Mouse (Mus musculus) MEL (cell line): ENCODE results near the gene Hmcn2.

Source experiments
- CHD2 ChIP-seq: IDR thresholded peaks from 2 replicates; pipeline ENCODE4 v1.6.1; 2011; ENCODE audit warnings: low read length, improper control_type of control experiment
- CTCF ChIP-seq, 3 experiments: IDR thresholded peaks in 2 of 3; conservative IDR thresholded peaks in 1 of 3; 2 replicates each; pipeline ENCODE4 v1.5.1; 2011 to 2012; ENCODE audit warnings: low read length in 3 of 3, low read depth in 2 of 3, mild to moderate bottlenecking in 2 of 3, improper control_type of control experiment in 1 of 3, inconsistent platforms in 1 of 3, mixed read lengths in 1 of 3, moderate library complexity in 1 of 3; ENCODE audit not compliant: control insufficient read depth in 1 of 3, insufficient read depth in 1 of 3, poor library complexity in 1 of 3, severe bottlenecking in 1 of 3
- ELF1 ChIP-seq: IDR thresholded peaks from 2 replicates; pipeline ENCODE4 v1.6.1; 2014; ENCODE audit warnings: low read depth, mild to moderate bottlenecking, inconsistent platforms, low read length, improper control_type of control experiment, moderate library complexity
- EP300 ChIP-seq, 2 experiments: IDR thresholded peaks; 2 replicates each; pipeline ENCODE4 v1.6.1; 2011; ENCODE audit warnings: improper control_type of control experiment in 2 of 2, low read length in 2 of 2, low read depth in 1 of 2, mild to moderate bottlenecking in 1 of 2
- GABPA ChIP-seq: IDR thresholded peaks from 2 replicates; pipeline ENCODE4 v1.6.1; 2012; ENCODE audit warnings: low read depth, mild to moderate bottlenecking, inconsistent platforms, low read length, improper control_type of control experiment, moderate library complexity
- GATA1 ChIP-seq: IDR thresholded peaks from 2 replicates; pipeline ENCODE4 v1.6.1; 2011; ENCODE audit warnings: low read depth, low read length, improper control_type of control experiment
- MAFK ChIP-seq: IDR thresholded peaks from 2 replicates; pipeline ENCODE4 v1.6.1; 2011; ENCODE audit warnings: low read depth, mild to moderate bottlenecking, low read length, improper control_type of control experiment, borderline replicate concordance
- MAZ ChIP-seq: IDR thresholded peaks from 2 replicates; pipeline ENCODE4 v1.6.1; 2012; ENCODE audit warnings: low read depth, mild to moderate bottlenecking, inconsistent platforms, low read length, improper control_type of control experiment
- POLR2A ChIP-seq, 2 experiments: IDR thresholded peaks; 2 replicates each; pipeline ENCODE4 v1.6.1; 2011 to 2012; ENCODE audit warnings: low read length in 2 of 2, mild to moderate bottlenecking in 2 of 2, control low read depth in 1 of 2, improper control_type of control experiment in 1 of 2, low read depth in 1 of 2, moderate library complexity in 1 of 2; ENCODE audit not compliant: control insufficient read depth in 1 of 2, insufficient read depth in 1 of 2, poor library complexity in 1 of 2
- POLR2AphosphoS5 ChIP-seq: IDR thresholded peaks from 2 replicates; pipeline ENCODE4 v1.6.1; 2012; ENCODE audit warnings: low read depth, borderline replicate concordance, mild to moderate bottlenecking, inconsistent platforms, low read length, moderate library complexity, mixed read lengths
- TAL1 ChIP-seq: IDR thresholded peaks from 2 replicates; pipeline ENCODE4 v1.6.1; 2012; ENCODE audit warnings: mild to moderate bottlenecking, inconsistent platforms, low read length, moderate library complexity, mixed read lengths
- USF1 ChIP-seq: IDR thresholded peaks from 2 replicates; pipeline ENCODE4 v1.6.1; 2014; ENCODE audit warnings: low read depth, mild to moderate bottlenecking, inconsistent platforms, low read length, improper control_type of control experiment, moderate library complexity
- ZKSCAN1 ChIP-seq: IDR thresholded peaks from 2 replicates; pipeline ENCODE4 v1.6.1; 2012; ENCODE audit warnings: low read depth, mild to moderate bottlenecking, inconsistent platforms, low read length, improper control_type of control experiment, moderate library complexity
- ZNF384 ChIP-seq: IDR thresholded peaks from 2 replicates; pipeline ENCODE4 v1.6.1; 2012; ENCODE audit warnings: low read depth, mild to moderate bottlenecking, inconsistent platforms, low read length, improper control_type of control experiment

DNA sequence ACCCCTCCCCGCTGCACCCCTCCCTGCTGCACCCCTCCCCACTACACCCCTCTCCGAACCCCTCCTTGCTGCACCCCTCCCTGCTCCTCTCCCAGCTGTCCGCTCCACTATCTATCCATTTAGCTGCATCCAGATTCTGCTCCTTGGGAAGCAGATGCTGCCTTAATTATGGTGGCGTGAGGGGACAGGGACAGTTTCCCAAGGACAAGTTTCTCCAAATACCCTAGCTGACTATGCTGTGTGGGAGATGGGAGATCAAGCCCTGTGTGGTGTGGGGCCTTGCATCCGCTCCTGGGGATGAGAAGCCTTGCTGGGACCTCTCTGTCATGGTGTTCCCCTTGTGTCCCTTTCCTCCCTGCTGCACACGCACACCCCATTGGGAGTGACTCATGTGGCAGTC lies 39.2 kb upstream of the Hmcn2 start:
- TF ChIP-seq TAL1 = no peak
- no peak for TF ChIP-seq CTCF (IDR thresholded peaks at IDR 0.05 in 2 of 3, conservative IDR thresholded peaks at IDR 0.05 in 1 of 3; ENCODE audit: control insufficient read depth in 1 of 3, insufficient read depth in 1 of 3, low read depth in 2 of 3, low read length in 3 of 3, poor library complexity in 1 of 3, severe bottlenecking in 1 of 3)
- no peak for TF ChIP-seq POLR2A (IDR thresholded peaks at IDR 0.05; ENCODE audit: control insufficient read depth in 1 of 2, insufficient read depth in 1 of 2, low read depth in 1 of 2, low read length in 2 of 2, poor library complexity in 1 of 2)
- TF ChIP-seq MAZ = no peak
- no peak for TF ChIP-seq GATA1
- no peak for TF ChIP-seq ZKSCAN1
- TF ChIP-seq ELF1 = no peak
- TF ChIP-seq USF1 = no peak
- no peak for TF ChIP-seq MAFK
- no peak for TF ChIP-seq CHD2
- TF ChIP-seq GABPA = no peak
- TF ChIP-seq EP300 (IDR thresholded peaks at IDR 0.05; ENCODE audit: low read depth in 1 of 2, low read length in 2 of 2) = no peak
- no peak for TF ChIP-seq ZNF384
- TF ChIP-seq POLR2AphosphoS5 = no peak
